Mouse (Mus musculus) cerebellum, postnatal 25 days (tissue): ENCODE measurements at regions not wholly inside any gene's neighbourhood (a gene's known extent, or its start where the extent isn't known, plus 50 kb on each side); places are given as distances from the start of the nearest gene placed in this dataset.

Experiments used
- DNase-seq, 2 experiments: peaks; one replicate each; pipeline ENCODE4 v3.0.0; 2021; ENCODE audit warnings: mixed read lengths in 2 of 2

DNA sequence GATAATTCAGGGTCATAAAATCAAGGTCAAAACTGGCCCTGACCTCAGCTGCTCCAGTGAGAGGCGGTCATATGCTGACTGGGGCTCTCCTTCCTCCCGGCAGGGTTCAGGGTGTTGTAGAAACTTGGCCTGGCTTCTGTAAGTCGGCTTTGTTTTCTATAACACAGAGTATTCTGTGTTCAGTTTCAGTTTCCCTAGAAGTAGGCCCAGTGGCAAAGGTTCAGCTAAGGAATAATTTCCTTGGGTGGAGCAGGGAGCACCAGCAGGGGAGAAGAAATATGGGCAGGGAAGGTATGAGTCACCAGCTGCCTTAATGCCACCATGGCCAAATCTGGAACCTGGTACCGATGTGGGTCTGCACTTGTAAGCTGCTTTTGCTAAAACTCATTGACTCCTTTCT is 153.5 kb downstream of the Hibadh start:
- DNase-seq = no peak

DNA sequence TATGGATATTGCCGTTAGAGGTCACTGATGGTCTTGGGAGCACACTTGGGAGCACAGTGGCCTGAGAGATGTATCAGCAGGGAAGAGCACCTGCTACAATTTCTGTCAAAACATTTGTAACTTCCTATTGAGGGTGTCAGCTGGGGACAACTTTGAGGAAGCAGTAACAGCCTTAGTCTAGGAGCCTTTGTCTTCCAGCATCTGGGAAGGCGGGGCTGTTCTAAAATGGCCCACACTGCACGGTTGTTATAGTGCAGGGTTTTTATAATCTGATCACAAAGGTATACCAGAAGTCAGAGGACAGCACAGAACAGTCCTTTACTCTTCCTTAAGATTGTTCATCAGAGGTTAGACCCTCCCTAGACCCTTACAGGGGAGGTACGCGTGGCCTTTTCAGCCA is 152.3 kb downstream of the Hibadh start:
- DNase-seq = no peak

DNA sequence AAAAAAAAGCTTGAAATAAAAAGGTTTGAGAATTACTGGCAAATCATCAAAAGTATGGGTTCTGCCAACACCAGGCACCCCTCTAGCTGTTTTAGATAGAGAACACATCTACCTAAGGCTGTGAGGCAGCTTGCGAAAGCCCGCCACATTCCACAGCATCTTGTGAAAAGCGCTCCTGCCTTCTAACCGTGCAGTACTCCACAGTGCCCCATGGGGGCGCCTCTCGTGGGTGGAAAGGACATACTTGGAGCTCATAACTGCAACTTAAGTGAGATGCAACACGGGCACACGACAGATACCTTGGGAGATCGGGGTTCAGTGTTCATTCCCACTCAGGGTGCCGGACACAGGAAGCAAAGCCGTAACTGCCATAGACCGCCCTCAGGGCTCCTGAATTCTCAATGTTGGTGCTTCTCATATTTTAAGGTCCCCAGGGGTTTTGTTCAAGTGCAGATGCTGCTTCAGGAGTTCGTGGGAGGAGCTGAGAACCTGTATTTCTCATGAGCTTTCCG is 149.9 kb downstream of the Hibadh start:
- no peak for DNase-seq

DNA sequence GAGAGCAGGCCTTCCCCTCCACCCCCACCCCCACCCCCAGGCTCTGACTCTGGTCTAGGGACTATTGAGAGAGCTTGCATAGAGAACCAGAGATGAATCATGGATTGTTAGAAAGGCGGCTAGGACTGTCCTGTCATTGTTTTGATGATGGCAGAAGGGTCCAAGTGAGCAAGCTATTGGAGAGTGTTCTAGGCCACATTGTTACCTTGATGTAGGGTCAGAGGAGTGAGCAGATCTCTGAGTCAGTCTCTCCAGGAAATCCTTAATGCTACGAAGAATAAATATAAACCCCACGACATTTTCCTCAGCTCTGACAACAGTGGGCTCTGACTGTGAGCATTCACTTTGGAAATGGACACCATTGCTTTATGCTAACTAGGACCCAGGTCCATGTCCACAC is 144.9 kb downstream of the Hibadh start:
- no peak for DNase-seq

DNA sequence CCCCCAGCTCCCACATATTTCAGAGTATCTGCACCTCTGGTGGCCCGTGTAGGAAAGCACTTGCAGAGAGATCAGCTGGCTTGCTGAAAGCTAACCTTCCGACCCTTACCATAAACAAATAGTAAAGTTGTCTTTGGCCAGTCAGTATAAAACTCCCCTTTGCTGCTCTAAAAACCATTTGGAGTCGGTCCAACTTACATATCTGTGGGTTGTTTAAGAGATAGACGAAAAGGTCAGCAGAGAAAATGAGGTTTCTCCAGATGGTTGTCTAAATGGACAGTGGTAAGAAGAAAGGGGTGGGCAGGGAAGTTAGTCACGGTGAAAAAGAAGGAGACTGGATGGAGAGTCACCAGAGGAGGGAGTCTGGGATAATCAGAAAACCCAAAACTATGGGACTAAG is 144.3 kb downstream of the Hibadh start:
- DNase-seq = no peak
